Mouse (Mus musculus) gastrocnemius, postnatal 4 days (tissue): ENCODE results near the gene Cib2. TPM values are rescaled to one million over a fixed set of nuclear protein-coding genes. Genes with fewer than 3 reads are reported as not detected.

Experiments used
- DNase-seq, 2 experiments: peaks; one replicate each; pipeline ENCODE4 v3.0.0; 2021 to 2022; ENCODE audit warnings: low spot score in 2 of 2, mixed read lengths in 2 of 2
- total RNA-seq, 2 experiments: library from RNA; stranded (reverse); gene quantifications; 2 replicates each; pipeline ENCODE4 v1.2.3; 2021

Gene Cib2
- total RNA-seq, 2 experiments from 2014 or later, result 18.5 to 24.5 TPM

DNA sequence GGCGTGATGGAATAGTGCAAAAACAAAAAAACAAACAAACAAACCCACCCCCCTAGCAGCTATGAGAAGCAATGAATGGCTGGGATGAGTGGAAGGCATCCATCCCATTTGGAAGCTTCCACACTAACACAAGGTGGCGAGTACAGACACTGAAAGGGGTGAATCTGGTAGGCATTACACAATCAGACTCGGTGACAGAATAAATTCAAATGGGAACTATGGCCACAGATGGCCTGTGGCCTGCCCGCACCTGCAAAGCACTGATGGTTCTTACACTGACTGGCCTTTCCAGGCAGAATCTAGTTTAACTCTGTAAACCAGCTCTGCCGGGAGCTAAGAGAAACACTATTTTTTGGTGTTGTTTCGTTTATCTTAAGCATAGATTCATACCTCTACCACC, 60.7 kb downstream of the Cib2 start:
- DNase-seq, result no peak

Other genes with a start within 250 kb of the Cib2 start
- gene Dmxl2, start 58.6 kb downstream of the Cib2 start, total RNA-seq, result 1 to 10 TPM; 7.1 to 8.7 TPM
- gene Sh2d7, start 21.2 kb downstream of the Cib2 start, total RNA-seq, result not detected
- 100 to 1,000 TPM; 254 to 292 TPM for gene Idh3a, start 26.1 kb upstream of the Cib2 start, total RNA-seq
- under 1 TPM; 0.36 to 0.66 TPM for gene Acsbg1, start 101.7 kb upstream of the Cib2 start, total RNA-seq
- gene Dnaja4, start 138.7 kb upstream of the Cib2 start, total RNA-seq, result 10 to 100 TPM; 38.7 to 49.3 TPM
- 10 to 100 TPM; 44.2 to 45.1 TPM for gene Wdr61, start 174.3 kb upstream of the Cib2 start, total RNA-seq
- gene Crabp1, start 204.5 kb upstream of the Cib2 start, total RNA-seq, result 10 to 100 TPM; 17.0 to 18.4 TPM